Mouse (Mus musculus): ENCODE results near the gene BC049762. TPM values are rescaled to one million over a fixed set of nuclear protein-coding genes. Genes with fewer than 3 reads are reported as not detected.

The BC049762 gene
- not detected for polyA plus RNA-seq (2014; fragmentation: Illumina TruSeq; extraction: RNeasy Lipid Tissue Mini Kit (QIAGEN cat#74804))

DNA sequence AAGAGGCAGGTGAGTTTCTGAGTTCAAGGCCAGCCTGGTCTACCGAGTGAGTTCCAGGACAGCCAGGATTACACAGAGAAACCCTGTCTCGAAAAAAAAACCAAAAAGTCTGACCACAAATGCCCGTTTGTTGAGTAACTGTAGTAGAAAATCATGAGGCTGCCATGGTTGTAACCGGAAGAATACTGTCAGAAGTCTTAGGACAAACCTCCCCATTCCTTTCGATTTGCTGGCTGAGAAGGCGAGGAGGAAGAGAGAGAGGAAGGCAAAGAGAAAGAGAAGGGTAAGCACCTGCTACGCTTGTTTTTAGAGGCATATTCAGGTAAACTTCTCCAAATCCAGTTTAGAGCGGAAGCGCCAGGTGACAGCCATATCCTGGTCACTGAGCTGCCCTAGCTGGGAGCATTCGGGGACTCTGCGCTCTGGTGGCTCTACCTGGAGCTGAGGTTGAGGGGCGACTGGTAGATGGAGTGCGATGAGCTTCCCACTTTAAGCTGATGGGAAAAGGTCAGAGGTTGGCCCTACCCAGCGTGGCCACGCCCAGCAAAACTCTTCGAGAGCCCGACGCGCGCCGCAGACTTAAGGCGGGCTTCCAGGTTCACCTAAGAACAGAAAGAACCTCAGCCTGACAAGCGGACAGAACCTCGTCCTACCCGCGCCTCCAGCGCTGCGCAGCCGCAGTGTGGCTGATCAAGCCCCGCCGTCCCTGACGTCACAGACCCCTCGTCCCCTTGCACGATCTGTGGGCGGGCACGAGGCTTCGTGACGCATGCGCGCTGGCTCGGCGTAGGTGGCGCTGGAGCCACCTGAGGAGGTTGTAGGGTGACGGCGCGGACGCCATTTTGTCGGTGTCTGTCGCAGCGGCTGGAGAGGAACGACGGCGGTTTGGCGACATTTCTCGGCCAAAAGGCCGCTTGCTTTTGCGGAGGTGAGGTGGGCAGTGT lies at the start of gene BC049762:
TSS of gene BC049762 (minus strand) at position 705 of the 944 bp plus-strand sequence.

DNA sequence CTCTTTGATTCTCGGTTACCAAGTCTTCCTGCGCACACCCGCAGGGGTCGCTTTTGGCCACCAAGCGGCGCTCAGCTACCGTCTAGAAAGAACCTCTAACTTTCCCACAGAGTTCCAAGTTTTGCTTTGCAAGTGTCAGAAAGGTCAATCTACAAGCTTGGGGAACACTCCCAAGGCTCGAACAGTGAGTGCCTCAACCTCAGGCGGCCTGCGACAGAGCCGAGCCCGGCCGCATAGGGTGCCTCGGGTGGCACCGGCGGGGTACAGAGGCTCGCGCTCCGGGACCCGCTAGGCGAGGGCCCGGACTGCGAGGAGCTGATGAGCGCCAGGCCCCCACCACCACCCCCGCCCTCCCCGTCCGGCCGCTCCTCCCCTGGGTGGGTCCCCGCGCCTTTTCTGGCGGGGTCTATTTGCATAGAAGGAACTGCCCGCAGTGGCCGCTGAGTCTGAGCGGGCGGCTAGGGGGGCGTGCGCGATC lies 26.8 kb upstream of the BC049762 start, which contains the start of gene Col23a1:
TSS of gene Col23a1 (plus strand) at position 357 of the 478 bp plus-strand sequence.

GRCm38 (mm10) chr11:51261680-51262219 lies 1.1 kb downstream of the BC049762 start, which contains the start of gene Clk4:
Gene Clk4 (plus strand): TSS chr11:51261730.

GRCm38 (mm10) chr11:51220308-51220707 lies 42.5 kb downstream of the BC049762 start, which contains the start of gene Gm12569:
Gene Gm12569 (plus strand): TSS chr11:51220473.

Other genes with a start within 250 kb of the BC049762 start
- not detected for gene Olfr54, start 248.8 kb downstream of the BC049762 start, polyA plus RNA-seq (2014; fragmentation: Illumina TruSeq; extraction: RNeasy Lipid Tissue Mini Kit (QIAGEN cat#74804))
- gene Olfr1375, start 214.9 kb downstream of the BC049762 start, polyA plus RNA-seq (2014; fragmentation: Illumina TruSeq; extraction: RNeasy Lipid Tissue Mini Kit (QIAGEN cat#74804)), result not detected
- 24.9 TPM for gene Zfp354a, start 203.8 kb downstream of the BC049762 start, polyA plus RNA-seq (2014; fragmentation: Illumina TruSeq; extraction: RNeasy Lipid Tissue Mini Kit (QIAGEN cat#74804))
- gene Gm12569, start 42.6 kb downstream of the BC049762 start, polyA plus RNA-seq (2014; fragmentation: Illumina TruSeq; extraction: RNeasy Lipid Tissue Mini Kit (QIAGEN cat#74804)), result not detected
- 146 TPM for gene Clk4, start 1.3 kb downstream of the BC049762 start, polyA plus RNA-seq (2014; fragmentation: Illumina TruSeq; extraction: RNeasy Lipid Tissue Mini Kit (QIAGEN cat#74804))
- gene Col23a1, start 26.9 kb upstream of the BC049762 start, polyA plus RNA-seq (2014; fragmentation: Illumina TruSeq; extraction: RNeasy Lipid Tissue Mini Kit (QIAGEN cat#74804)), result 2.1 TPM

All from ovary, adult 10 weeks (tissue).